Mouse (Mus musculus) cerebellum, adult 11-12 months (tissue): ENCODE results near the gene Cep55.

ENCODE experiments used
- DNase-seq: peaks from one replicate; pipeline ENCODE4 v3.0.0; 2022

The Cep55 gene

DNA sequence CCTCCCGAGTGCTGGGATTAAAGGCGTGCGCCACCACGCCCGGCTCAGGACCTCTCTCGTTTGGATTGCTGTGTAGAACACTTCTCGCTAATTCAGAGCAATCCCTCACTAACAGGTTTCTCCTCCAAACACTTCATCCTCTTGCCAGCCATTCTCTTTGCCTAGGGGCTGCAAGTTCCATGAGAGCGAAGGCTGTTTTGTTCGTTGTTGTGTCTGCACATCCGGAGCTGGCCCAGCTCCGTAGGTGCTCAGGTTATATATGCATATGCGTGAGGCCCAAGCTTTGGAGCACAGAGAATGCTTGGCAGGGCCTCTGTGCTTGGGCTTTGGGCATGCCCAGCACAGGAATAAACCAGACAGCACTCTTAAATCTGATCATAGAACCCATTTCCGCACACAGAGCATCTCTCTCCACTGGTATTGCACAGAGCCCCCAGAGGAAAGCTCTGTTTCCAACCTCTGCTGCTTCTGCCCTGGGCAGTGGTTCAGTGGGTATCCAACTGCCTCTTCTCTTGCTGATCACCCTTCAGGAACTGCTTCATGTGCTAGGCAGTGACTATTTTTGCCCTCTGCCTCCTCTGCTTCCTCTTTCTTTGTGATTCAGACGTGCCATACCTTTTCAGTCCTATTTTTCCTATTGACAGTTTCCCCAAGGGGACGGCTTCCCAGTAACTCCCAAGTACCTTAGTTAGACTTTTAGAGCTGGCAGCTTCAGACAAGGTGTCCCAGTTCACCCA, 54.9 kb downstream of the Cep55 start:
- DNase-seq: no peak

DNA sequence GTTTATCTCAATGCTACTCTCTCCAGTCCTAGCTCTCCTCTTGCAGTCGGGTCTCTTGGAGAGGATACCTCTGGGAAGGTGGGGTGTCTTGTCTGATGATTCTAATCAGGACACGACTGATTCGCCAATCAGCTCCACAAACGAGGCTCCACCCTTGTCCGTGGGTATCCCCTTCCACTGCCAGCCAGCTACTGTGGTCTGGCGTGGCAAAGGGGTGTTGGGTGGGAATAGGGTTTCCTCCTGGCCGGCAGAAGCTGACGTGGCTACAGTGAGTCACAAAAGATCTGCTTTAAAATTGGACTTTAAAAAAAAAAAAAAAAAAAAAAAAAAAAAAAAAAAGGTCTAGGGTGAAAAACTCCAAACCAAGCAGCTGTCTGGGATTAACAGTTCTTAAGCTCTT, 56.2 kb downstream of the Cep55 start:
- no peak for DNase-seq

DNA sequence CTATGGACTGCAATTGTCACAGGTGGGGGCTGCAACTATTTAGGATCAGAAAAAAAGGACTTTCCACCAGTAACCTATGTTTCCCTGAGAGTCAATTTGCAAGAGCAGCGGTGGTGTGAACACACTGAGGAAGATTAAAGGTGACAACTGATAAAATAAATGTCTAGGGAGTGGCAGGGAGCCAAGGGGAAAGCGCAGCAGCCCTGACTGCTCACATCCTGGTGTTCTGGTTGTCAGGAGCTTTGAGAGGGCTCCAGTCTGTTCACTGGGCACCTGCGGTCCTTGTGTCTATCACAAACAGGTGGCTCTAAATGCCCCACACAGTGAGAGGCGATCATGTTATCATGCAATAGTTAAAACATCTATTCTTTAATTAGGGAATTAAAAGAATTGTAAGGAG, 57.8 kb downstream of the Cep55 start:
- DNase-seq: no peak

DNA sequence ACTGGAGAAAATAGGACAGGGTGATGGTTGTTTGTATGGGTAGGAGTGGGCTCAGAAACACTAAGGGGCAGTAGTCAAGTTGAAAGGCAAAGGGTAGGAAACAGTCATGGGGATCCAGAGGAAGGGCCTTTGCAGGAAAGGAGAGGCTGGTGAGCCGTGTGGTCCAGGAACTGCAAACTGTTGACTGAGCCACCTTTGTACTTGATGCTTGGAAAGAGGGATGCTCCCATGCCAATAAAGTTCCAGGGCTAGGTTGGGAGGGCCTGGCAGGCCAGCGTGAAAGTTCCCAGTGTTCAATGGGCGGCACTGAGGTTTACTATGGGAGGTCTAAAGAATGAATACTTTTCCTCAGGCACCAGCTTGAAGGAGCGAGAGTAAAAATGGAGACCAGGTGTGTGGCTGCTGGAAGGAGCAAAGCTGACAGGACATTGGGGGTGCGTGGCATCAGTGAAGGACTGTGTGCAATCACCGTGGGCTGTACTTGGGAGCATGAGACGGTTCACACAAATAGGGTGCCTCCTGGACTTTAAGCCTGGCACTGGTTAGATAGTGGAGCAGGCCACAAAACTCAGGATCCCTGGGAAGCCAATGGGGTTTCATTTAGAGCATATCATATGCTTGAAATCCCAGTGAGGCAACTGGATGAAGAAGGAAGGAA, 60.2 kb downstream of the Cep55 start:
- no peak for DNase-seq

DNA sequence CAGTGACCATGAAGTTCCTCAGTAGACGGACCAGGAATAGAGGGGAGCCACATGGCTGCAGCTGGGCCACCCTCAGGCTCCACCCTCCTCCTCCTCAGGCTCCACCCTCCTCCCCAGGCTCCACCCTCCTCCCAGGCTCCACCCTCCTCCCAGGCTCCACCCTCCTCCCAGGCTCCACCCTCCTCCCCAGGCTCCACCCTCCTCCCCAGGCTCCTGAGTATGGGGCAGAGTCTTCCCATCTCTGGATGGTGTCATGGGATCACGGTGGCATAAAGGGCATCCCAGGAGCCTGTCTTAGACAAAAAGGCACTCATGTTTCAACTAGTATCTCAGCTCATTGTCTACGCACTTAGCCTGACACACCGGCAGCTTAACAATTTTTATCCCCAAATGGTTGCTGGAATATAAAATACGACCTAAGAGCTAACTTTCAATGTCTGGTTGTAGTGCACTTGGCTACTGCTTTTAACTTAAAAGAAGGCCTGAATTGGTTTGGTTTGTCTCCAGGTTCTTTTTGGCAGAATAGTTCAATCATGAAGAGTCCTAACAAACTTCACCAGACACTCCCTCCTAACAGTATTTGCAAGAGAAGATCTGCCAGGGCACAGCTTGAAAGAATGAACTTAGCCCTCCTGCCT, 65.4 kb downstream of the Cep55 start:
- no peak for DNase-seq

DNA sequence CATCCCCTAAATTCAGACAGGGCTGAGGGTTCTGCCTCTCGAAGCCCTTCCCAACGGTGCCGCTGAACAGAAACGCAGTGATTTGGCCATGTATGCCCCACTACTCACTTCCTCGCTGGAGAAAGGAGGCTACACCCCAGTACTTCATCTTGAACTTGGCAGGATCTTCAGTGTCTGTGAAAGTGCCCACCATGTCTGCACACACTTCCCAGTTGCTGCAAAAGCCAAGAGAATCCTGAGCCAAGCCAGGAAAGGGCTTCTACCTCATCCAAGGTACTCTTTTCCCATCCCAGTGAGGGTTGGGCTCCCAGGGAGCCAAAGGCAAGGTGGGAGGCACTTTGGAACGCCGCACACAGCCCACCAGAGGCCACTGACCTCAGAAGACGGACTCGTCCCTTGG, 69.1 kb downstream of the Cep55 start:
- DNase-seq: no peak
